Mouse (Mus musculus) liver, embryonic 14.5 days (tissue): ENCODE results near the gene Hif3a. TPM values are rescaled to one million over a fixed set of nuclear protein-coding genes. Genes with fewer than 3 reads are reported as not detected.

Source experiments
- ATAC-seq: fragments of 200-750 bp; cut with Nextera tagmentation; 2 replicates; pipeline ENCODE4 v1.8.0; 2017; ENCODE audit warnings: moderate number of reproducible peaks, mild to moderate bottlenecking, moderate library complexity; ENCODE audit not compliant: insufficient read depth
- DNase-seq, 3 experiments: peaks; one replicate each; pipeline ENCODE4 v3.0.0-alpha.2; 2012 to 2013; ENCODE audit warnings: low read depth in 3 of 3, low spot score in 3 of 3
- H3K27ac ChIP-seq: fragments of 300-500 bp; sonication (generic); 2 replicates; pipeline ENCODE4 v1.5.1; 2014; ENCODE audit warnings: moderate library complexity, mild to moderate bottlenecking, control low read depth, inconsistent platforms
- H3K27me3 ChIP-seq: fragments of 300-500 bp; sonication (generic); 2 replicates; pipeline ENCODE4 v1.6.1; 2014; ENCODE audit warnings: mild to moderate bottlenecking, low read length, moderate library complexity; ENCODE audit not compliant: control insufficient read depth, insufficient read depth
- H3K36me3 ChIP-seq: fragments of 300-500 bp; sonication (generic); replicated peaks from 2 replicates; pipeline ENCODE4 v1.6.1; 2014; ENCODE audit warnings: low read depth; ENCODE audit not compliant: control insufficient read depth, insufficient read depth
- H3K4me1 ChIP-seq, 2 experiments: fragments of 200-500 bp in 1 of 2; fragments of 300-500 bp in 1 of 2; sonication (generic) in 1 of 2; replicated peaks; 2 replicates each; pipeline ENCODE4 v1.6.1; 2012 to 2014; ENCODE audit warnings: antibody characterized with exemption in 1 of 2, inconsistent platforms in 1 of 2, low read length in 1 of 2; ENCODE audit not compliant: control insufficient read depth in 2 of 2, insufficient read depth in 2 of 2
- H3K4me2 ChIP-seq: fragments of 300-500 bp; sonication (generic); 2 replicates; pipeline ENCODE4 v1.6.1; 2014; ENCODE audit warnings: low read depth, mild to moderate bottlenecking, control low read depth, moderate library complexity
- H3K4me3 ChIP-seq, 2 experiments: fragments of 200-500 bp in 1 of 2; fragments of 300-500 bp in 1 of 2; sonication (generic) in 1 of 2; 2 replicates each; pipeline ENCODE4 v1.5.1; 2012 to 2014; ENCODE audit warnings: low read depth in 2 of 2, low read length in 2 of 2, mild to moderate bottlenecking in 2 of 2, control low read depth in 1 of 2, inconsistent platforms in 1 of 2, moderate library complexity in 1 of 2; ENCODE audit not compliant: insufficient read depth in 1 of 2
- H3K9ac ChIP-seq: fragments of 300-500 bp; sonication (generic); replicated peaks from 2 replicates; pipeline ENCODE4 v1.6.1; 2014; ENCODE audit warnings: mild to moderate bottlenecking, control low read depth, moderate library complexity
- H3K9me3 ChIP-seq: fragments of 300-500 bp; sonication (generic); 2 replicates; pipeline ENCODE4 v1.6.1; 2016; ENCODE audit warnings: low read length, mixed read lengths; ENCODE audit not compliant: control insufficient read depth
- CTCF ChIP-seq: IDR thresholded peaks from 2 replicates; pipeline ENCODE4 v1.5.1; 2016; ENCODE audit warnings: antibody characterized with exemption, low read depth, control low read depth
- EP300 ChIP-seq: IDR thresholded peaks from 2 replicates; pipeline ENCODE4 v1.6.1; 2016; ENCODE audit warnings: antibody characterized with exemption, low read depth
- WGBS: fragments of 180-500 bp; shearing (Covaris S2); extraction: QIAGEN DNeasy Blood & Tissue Kit; methylation state at CpG from one replicate; pipeline ENCODE4 v1.1.7; 2014; ENCODE audit not compliant: insufficient replicate concordance; 5-methylcytosine and 5-hydroxymethylcytosine counted together
- polyA plus RNA-seq, 2 experiments: library from polyadenylated mRNA; depleted of rRNA in 1 of 2; stranded (reverse) in 1 of 2; unstranded in 1 of 2; fragments of >200 nt; fragmentation: Nextera tagmentation in 1 of 2; extraction: Ambion mirVana in 1 of 2; gene quantifications; 2 replicates each; pipeline versions ENCODE4 v1.2.1 to v1.2.3; 2012 to 2014

Gene Hif3a
- polyA plus RNA-seq, 2 experiments = 9.8 to 22.8 TPM

- Histone ChIP-seq H3K27me3 (no peaks in the 10 kb centered on the region), H3K4me2 (peak overlapping the region; percentile 100), H3K4me3 (peak overlapping the region; percentile 74 to 87), H3K9me3 (no peaks in the 10 kb centered on the region), H3K27ac (peak overlapping the region; percentile 99), H3K9ac (peak overlapping the region; percentile 96), H3K36me3 (no peaks in the 10 kb centered on the region; the same call in 1 of the 2 replicates), H3K4me1 (peaks cover 43 to 56% of the 10 kb centered on the region in 2 experiments)
- 7% methylated on average over 14 of the region's 14 CpGs for WGBS
- ATAC-seq = peak; percentile 73
- TF ChIP-seq CTCF = no peak
- peak; percentile 62 for TF ChIP-seq EP300
- DNase-seq = peak; percentile 77 to 80 (median 80)
Observed at GRCm38 (mm10) chr7:17056601-17057523, 5.4 kb downstream of the Hif3a start.

- under 1% methylated on average over 42 of the region's 42 CpGs for WGBS
- peak overlapping the region; percentile 74 to 87 for H3K4me3 ChIP-seq
Observed at GRCm38 (mm10) chr7:17056081-17056581, 6.1 kb downstream of the Hif3a start.

GRCm38 (mm10) chr7:17055287-17055946, 6.8 kb downstream of the Hif3a start:
- WGBS = 79% methylated on average over 4 of the region's 4 CpGs
- ATAC-seq = no peak
- H3K4me2 ChIP-seq = peak overlapping the region; percentile 100
- H3K27ac ChIP-seq = peak overlapping the region; percentile 36
- DNase-seq = no peak
- H3K9ac ChIP-seq = peak overlapping the region; percentile 56
- no peaks in the 10 kb centered on the region for H3K9me3 ChIP-seq
- H3K36me3 ChIP-seq = peaks cover 7% of the 10 kb centered on the region
- no peaks in the 10 kb centered on the region for H3K27me3 ChIP-seq
- peak overlapping the region; percentile 44 to 87 for H3K4me3 ChIP-seq
- peaks cover 40 to 48% of the 10 kb centered on the region in 2 experiments for H3K4me1 ChIP-seq
- TF ChIP-seq CTCF = no peak

More at GRCm38 (mm10) chr7:17056081-17056581, 6.1 kb downstream of the Hif3a start:
- H3K9ac ChIP-seq = peak overlapping the region; percentile 96
- DNase-seq = peak; percentile 93 to 95 (median 94)
- peaks cover 43 to 53% of the 10 kb centered on the region in 2 experiments for H3K4me1 ChIP-seq
- H3K27ac ChIP-seq = peak overlapping the region; percentile 99
- H3K9me3 ChIP-seq = no peaks in the 10 kb centered on the region
- H3K36me3 ChIP-seq = peaks cover 3% of the 10 kb centered on the region; the same call in 1 of the 2 replicates
- no peak for TF ChIP-seq CTCF
- TF ChIP-seq EP300 = no peak
- peak overlapping the region; percentile 100 for H3K4me2 ChIP-seq
- peak; percentile 81 for ATAC-seq
- H3K27me3 ChIP-seq = no peaks in the 10 kb centered on the region

GRCm38 (mm10) chr7:17054325-17054989, 7.8 kb downstream of the Hif3a start:
- Histone ChIP-seq H3K27ac (no peak overlapping the region), H3K4me3 (no peak overlapping the region), H3K4me1 (peaks cover 30 to 39% of the 10 kb centered on the region in 2 experiments), H3K4me2 (no peak overlapping the region), H3K36me3 (peaks cover 12% of the 10 kb centered on the region), H3K9ac (no peak overlapping the region), H3K9me3 (no peaks in the 10 kb centered on the region), H3K27me3 (no peaks in the 10 kb centered on the region)
- ATAC-seq (no peak), DNase-seq (no peak)
- TF ChIP-seq EP300 (no peak), CTCF (no peak)
- WGBS = 91% methylated on average over 16 of the region's 16 CpGs
